ENCODE assay signal across 12 mouse cellular contexts in genomic region chr8:89039890-89040289, GRCm38 (mm10). TPM values are rescaled to one million over a fixed set of nuclear protein-coding genes. Genes with fewer than 3 reads are reported as not detected.
A peak's percentile ranks its signal among the peaks of the same experiment; 100 is the strongest.
DNase-seq lines count a peak whose midpoint lies in the region; TF ChIP-seq lines count a peak whose summit lies in the region.
"Had no signal": no experiment of that assay in that cellular context is flagged by ENCODE, and none has a peak within 500 bp of the region (broad histone marks: within the 10 kb centered on the region; RNA-seq: fewer than 3 reads in every experiment).

No protein-coding gene starts in this region.

- peak overlapping the region; percentile 96 for H3K27ac ChIP-seq in kidney, adult 2 months (ENCODE audit: insufficient read depth, low read depth, low read length)
- H3K27ac ChIP-seq in forebrain, embryonic 10.5 days: peak overlapping the region; percentile 98
- H3K27ac ChIP-seq: embryonic facial prominence, embryonic 15.5 days had no signal

- intact Hi-C loops in gastrocnemius, postnatal 14 days (cut with DNase I; ENCODE audit: low total_unique reads): no loop called here

- H3K4me3 ChIP-seq in kidney, adult 2 months (ENCODE audit: insufficient read depth, low read depth, low read length): peak overlapping the region; percentile 48
- H3K4me3 ChIP-seq in forebrain, embryonic 10.5 days: peak overlapping the region; percentile 88

- TF ChIP-seq CTCF in kidney, adult 2 months (conservative IDR thresholded peaks at IDR 0.05; ENCODE audit: insufficient read depth, insufficient read length, low read depth, low read length): no peak

- peaks cover 3% of the 10 kb centered on the region; the same call in 1 of the 2 replicates for H3K4me1 ChIP-seq in kidney, adult 2 months (ENCODE audit: control insufficient read depth, insufficient read depth, low read length)
- H3K4me1 ChIP-seq in forebrain, embryonic 10.5 days: peaks cover 88% of the 10 kb centered on the region

- H3K36me3 ChIP-seq in kidney, adult 2 months (ENCODE audit: control insufficient read depth, insufficient read depth, low read length): no peaks in the 10 kb centered on the region; the same call in 1 of the 2 replicates
- H3K36me3 ChIP-seq in forebrain, embryonic 10.5 days (replicated peaks): no peaks in the 10 kb centered on the region
- H3K36me3 ChIP-seq: embryonic facial prominence, embryonic 15.5 days had no signal

- no peaks in the 10 kb centered on the region; the same call in 1 of the 2 replicates for H3K27me3 ChIP-seq in kidney, adult 2 months (replicated peaks; ENCODE audit: control insufficient read depth, insufficient read depth, low read length)
- peaks cover 29% of the 10 kb centered on the region for H3K27me3 ChIP-seq in forebrain, embryonic 10.5 days (ENCODE audit: poor library complexity, severe bottlenecking)

- WGBS in kidney, adult 2 months: 26% methylated on average over 6 of the region's 6 CpGs
- 6% methylated on average over 6 of the region's 6 CpGs for WGBS in forebrain, embryonic 10.5 days

- no peak for TF ChIP-seq POLR2A in kidney, adult 2 months (IDR thresholded peaks at IDR 0.05; ENCODE audit: low read depth, low read length)

- H3K9me3 ChIP-seq in forebrain, embryonic 10.5 days: no peaks in the 10 kb centered on the region
- H3K9me3 ChIP-seq: embryonic facial prominence, embryonic 15.5 days had no signal

- DNase-seq in kidney, adult 2 months: peak; percentile 47
- no peak for DNase-seq in kidney, postnatal 10 days
- no peak for DNase-seq in forebrain, embryonic 10.5 days (ENCODE audit: extremely low spot score, low spot score)
- peak; percentile 18 to 39 for DNase-seq in kidney, postnatal 4 days
- DNase-seq in neural tube, embryonic 10.5 days (ENCODE audit: extremely low spot score, low spot score): peak; percentile 27
- no peak for DNase-seq in spleen, postnatal 14 days (ENCODE audit: low spot score in 2 of 2)
- DNase-seq in layer of hippocampus, adult 9-10 months (ENCODE audit: low spot score): no peak
- no peak for DNase-seq in gastrocnemius, postnatal 14 days
- DNase-seq: lung, embryonic 14.5 days; retina, postnatal 1 day had no signal

RNA-seq across cellular contexts. Expression of gene Sall1, which starts 4.1 kb away (rescaled TPM):
- polyA plus RNA-seq in kidney, adult 2 months (2012; rRNA removed): 26.0 and 34.0 TPM in 2 replicates
- 12.2 TPM in 2 replicates for polyA plus RNA-seq in forebrain, embryonic 10.5 days (2016; fragmentation: Nextera tagmentation; extraction: Ambion mirVana)
- total RNA-seq in gastrocnemius, postnatal 14 days (2021): under 1 TPM in 1 of 2 experiments, not detected in 1; 0.08 TPM
- total RNA-seq: MEL had no signal

Comparison
In these comparisons a context has a peak if more than half of its experiments do, and no peak if none do; other contexts are left out.
1. DNase-seq: peak in kidney, adult 2 months (single experiment), kidney, postnatal 4 days (2 of 2) and neural tube, embryonic 10.5 days (single experiment); none in kidney, postnatal 10 days (single experiment), forebrain, embryonic 10.5 days (single experiment), spleen, postnatal 14 days (0 of 2), layer of hippocampus, adult 9-10 months (single experiment) and gastrocnemius, postnatal 14 days (single experiment).